Mouse (Mus musculus) ES-Bruce4 (cell line): ENCODE measurements around the gene Crkl. TPM values are rescaled to one million over a fixed set of nuclear protein-coding genes. Genes with fewer than 3 reads are reported as not detected.

Experiments used
- H3K27ac ChIP-seq: 2 replicates; pipeline ENCODE4 v1.5.1; 2012; ENCODE audit warnings: low read length, inconsistent platforms; ENCODE audit not compliant: insufficient read depth
- H3K27me3 ChIP-seq: 2 replicates; pipeline ENCODE4 v1.6.1; 2012; ENCODE audit warnings: mild to moderate bottlenecking, low read length, inconsistent platforms; ENCODE audit not compliant: control insufficient read depth, poor library complexity, insufficient read depth, severe bottlenecking
- H3K36me3 ChIP-seq: 2 replicates; pipeline ENCODE4 v1.6.1; 2012; ENCODE audit warnings: inconsistent platforms, mild to moderate bottlenecking, low read length, moderate library complexity; ENCODE audit not compliant: control insufficient read depth, poor library complexity, insufficient read depth, severe bottlenecking
- H3K4me1 ChIP-seq: one replicate; pipeline ENCODE4 v1.8.1; 2011; ENCODE audit warnings: low read length; ENCODE audit not compliant: control insufficient read depth, insufficient read depth
- H3K4me3 ChIP-seq: 2 replicates; pipeline ENCODE4 v1.5.1; 2011; ENCODE audit warnings: low read depth, mild to moderate bottlenecking, low read length
- H3K9ac ChIP-seq: 2 replicates; pipeline ENCODE4 v1.6.1; 2012; ENCODE audit warnings: low read depth, mild to moderate bottlenecking, inconsistent platforms; ENCODE audit not compliant: poor library complexity, severe bottlenecking
- H3K9me3 ChIP-seq: replicated peaks from 2 replicates; pipeline ENCODE4 v1.6.1; 2012; ENCODE audit warnings: mild to moderate bottlenecking, low read length, inconsistent platforms; ENCODE audit not compliant: control insufficient read depth, poor library complexity, insufficient read depth, severe bottlenecking
- CTCF ChIP-seq: IDR thresholded peaks from one replicate; pipeline ENCODE4 v1.8.1; 2011; ENCODE audit warnings: low read depth, low read length
- EP300 ChIP-seq: IDR thresholded peaks from 2 replicates; pipeline ENCODE4 v1.6.1; 2011; ENCODE audit warnings: low read depth, low read length; ENCODE audit not compliant: insufficient read depth
- POLR2A ChIP-seq: IDR thresholded peaks from one replicate; pipeline ENCODE4 v1.8.1; 2011; ENCODE audit warnings: low read length; ENCODE audit not compliant: insufficient read depth
- polyA plus RNA-seq: library from polyadenylated mRNA; stranded (reverse); fragments of >200 nt; gene quantifications from 2 replicates; pipeline ENCODE4 v1.2.4, GENCODE M21; 2011; ENCODE audit warnings: low read depth; ENCODE audit not compliant: missing spikeins, insufficient read depth, insufficient read length

The Crkl gene
- polyA plus RNA-seq, 1 experiment, result 45.7 TPM

GRCm38 (mm10) chr16:17491154-17491553 lies 39.4 kb downstream of the Crkl start:
- TF ChIP-seq POLR2A (no peak), EP300 (no peak), CTCF (no peak)
- Histone ChIP-seq H3K4me1 (peaks cover 1% of the 10 kb centered on the region), H3K4me3 (no peak overlapping the region), H3K9me3 (no peaks in the 10 kb centered on the region), H3K27me3 (no peaks in the 10 kb centered on the region), H3K27ac (no peak overlapping the region), H3K9ac (no peak overlapping the region), H3K36me3 (0 out of 2 replicates have a peak, but pooled peaks cover 2% of the 10 kb centered on the region)

GRCm38 (mm10) chr16:17491896-17492561 lies 40.2 kb downstream of the Crkl start:
- no peak for TF ChIP-seq POLR2A
- no peak for TF ChIP-seq EP300
- TF ChIP-seq CTCF, result no peak
- H3K36me3 ChIP-seq, result no peaks in the 10 kb centered on the region
- no peaks in the 10 kb centered on the region for H3K27me3 ChIP-seq
- no peak overlapping the region for H3K27ac ChIP-seq
- H3K4me1 ChIP-seq, result peaks cover 1% of the 10 kb centered on the region
- H3K4me3 ChIP-seq, result no peak overlapping the region
- no peak overlapping the region for H3K9ac ChIP-seq
- no peaks in the 10 kb centered on the region for H3K9me3 ChIP-seq

- Histone ChIP-seq H3K4me3 (no peak overlapping the region), H3K4me1 (no peaks in the 10 kb centered on the region), H3K9ac (no peak overlapping the region), H3K9me3 (no peaks in the 10 kb centered on the region), H3K27ac (no peak overlapping the region), H3K36me3 (no peaks in the 10 kb centered on the region), H3K27me3 (no peaks in the 10 kb centered on the region)
- TF ChIP-seq CTCF (no peak), EP300 (no peak), POLR2A (no peak)
These were observed 44.9 kb downstream of the Crkl start for GRCm38 (mm10) chr16:17496499-17497305.

- no peaks in the 10 kb centered on the region for H3K36me3 ChIP-seq
- H3K9me3 ChIP-seq, result no peaks in the 10 kb centered on the region
- H3K27me3 ChIP-seq, result no peaks in the 10 kb centered on the region
- H3K4me1 ChIP-seq, result no peaks in the 10 kb centered on the region
- H3K9ac ChIP-seq, result no peak overlapping the region
- no peak overlapping the region for H3K27ac ChIP-seq
- TF ChIP-seq EP300 (no peak), CTCF (no peak), POLR2A (no peak)
- H3K4me3 ChIP-seq, result no peak overlapping the region
These were observed 47.6 kb downstream of the Crkl start for GRCm38 (mm10) chr16:17499249-17499883.

- no peak overlapping the region for H3K27ac ChIP-seq
- H3K9me3 ChIP-seq, result no peaks in the 10 kb centered on the region
- no peak for TF ChIP-seq CTCF
- TF ChIP-seq POLR2A, result no peak
- no peak for TF ChIP-seq EP300
- H3K4me3 ChIP-seq, result no peak overlapping the region
- H3K36me3 ChIP-seq, result no peaks in the 10 kb centered on the region
- no peaks in the 10 kb centered on the region for H3K27me3 ChIP-seq
- H3K9ac ChIP-seq, result no peak overlapping the region
- no peaks in the 10 kb centered on the region for H3K4me1 ChIP-seq
These were observed 50.9 kb downstream of the Crkl start for GRCm38 (mm10) chr16:17502681-17503080.
